Mouse (Mus musculus) forebrain, embryonic 12.5 days (tissue): ENCODE results near the gene Sgms2. TPM values are rescaled to one million over a fixed set of nuclear protein-coding genes. Genes with fewer than 3 reads are reported as not detected.

Experiments used
- ATAC-seq: fragments of 200-750 bp; cut with Nextera tagmentation; 2 replicates; pipeline ENCODE4 v1.8.0; 2017; ENCODE audit warnings: moderate TSS enrichment; ENCODE audit not compliant: low FRiP score
- H3K27ac ChIP-seq: fragments of 300-500 bp; sonication (generic); 2 replicates; pipeline ENCODE4 v1.5.1; 2016; ENCODE audit warnings: mild to moderate bottlenecking
- H3K27me3 ChIP-seq: fragments of 300-500 bp; sonication (generic); 2 replicates; pipeline ENCODE4 v1.6.1; 2016; ENCODE audit warnings: mild to moderate bottlenecking
- H3K36me3 ChIP-seq: fragments of 300-500 bp; sonication (generic); replicated peaks from 2 replicates; pipeline ENCODE4 v1.6.1; 2016; ENCODE audit warnings: mild to moderate bottlenecking
- H3K4me1 ChIP-seq: fragments of 300-500 bp; sonication (generic); 2 replicates; pipeline ENCODE4 v1.6.1; 2016
- H3K4me2 ChIP-seq: fragments of 300-500 bp; sonication (generic); 2 replicates; pipeline ENCODE4 v1.6.1; 2016; ENCODE audit warnings: mild to moderate bottlenecking, moderate library complexity
- H3K4me3 ChIP-seq: fragments of 300-500 bp; sonication (generic); replicated peaks from 2 replicates; pipeline ENCODE4 v1.5.1; 2016; ENCODE audit warnings: mild to moderate bottlenecking
- H3K9ac ChIP-seq: fragments of 300-500 bp; sonication (generic); 2 replicates; pipeline ENCODE4 v1.6.1; 2016; ENCODE audit warnings: mild to moderate bottlenecking
- H3K9me3 ChIP-seq: fragments of 300-500 bp; sonication (generic); 2 replicates; pipeline ENCODE4 v1.6.1; 2016
- WGBS: fragments of 180-500 bp; shearing (Covaris S2); methylation state at CpG from one replicate; pipeline ENCODE4 v1.1.7; 2016; 5-methylcytosine and 5-hydroxymethylcytosine counted together
- polyA plus RNA-seq: library from polyadenylated mRNA; unstranded; fragments of >200 nt; fragmentation: Nextera tagmentation; extraction: Ambion mirVana; gene quantifications from 2 replicates; pipeline ENCODE4 v1.2.1, GENCODE M21; 2016

Sgms2 gene
- polyA plus RNA-seq, 1 experiment from 2014 or later, result 1.00 TPM

GRCm38 (mm10) chr3:131372996-131373395 is 118.2 kb downstream of the Sgms2 start:
- no peak for ATAC-seq
- H3K4me3 ChIP-seq, result no peak overlapping the region
- no peaks in the 10 kb centered on the region for H3K36me3 ChIP-seq
- 82% methylated on average over 7 of the region's 7 CpGs for WGBS
- H3K27ac ChIP-seq, result no peak overlapping the region
- no peak overlapping the region for H3K4me2 ChIP-seq
- H3K4me1 ChIP-seq, result no peaks in the 10 kb centered on the region
- H3K9me3 ChIP-seq, result no peaks in the 10 kb centered on the region
- no peak overlapping the region for H3K9ac ChIP-seq
- no peaks in the 10 kb centered on the region for H3K27me3 ChIP-seq

- H3K4me1 ChIP-seq, result no peaks in the 10 kb centered on the region; the same call in 1 of the 2 replicates
- H3K27ac ChIP-seq, result no peak overlapping the region
- no peaks in the 10 kb centered on the region for H3K27me3 ChIP-seq
- H3K36me3 ChIP-seq, result no peaks in the 10 kb centered on the region
- H3K9me3 ChIP-seq, result no peaks in the 10 kb centered on the region
- no peak for ATAC-seq
- no peak overlapping the region for H3K4me3 ChIP-seq
- no peak overlapping the region for H3K9ac ChIP-seq
- WGBS, result 90% methylated on average over 8 of the region's 8 CpGs
- no peak overlapping the region for H3K4me2 ChIP-seq
Observed at GRCm38 (mm10) chr3:131368678-131369077, 122.5 kb downstream of the Sgms2 start.

- WGBS, result 85% methylated on average over 4 of the region's 4 CpGs
- Histone ChIP-seq H3K9me3 (no peaks in the 10 kb centered on the region), H3K4me2 (no peak overlapping the region), H3K4me1 (no peaks in the 10 kb centered on the region; the same call in 1 of the 2 replicates), H3K27ac (no peak overlapping the region), H3K27me3 (no peaks in the 10 kb centered on the region), H3K4me3 (no peak overlapping the region), H3K36me3 (no peaks in the 10 kb centered on the region), H3K9ac (no peak overlapping the region)
- ATAC-seq, result no peak
Observed at GRCm38 (mm10) chr3:131367452-131367851, 123.8 kb downstream of the Sgms2 start.

GRCm38 (mm10) chr3:131364632-131365446 is 126.4 kb downstream of the Sgms2 start:
- WGBS, result 74% methylated on average over 23 of the region's 23 CpGs
- ATAC-seq, result no peak; the same call in 1 of the 2 replicates
- Histone ChIP-seq H3K4me1 (no peaks in the 10 kb centered on the region; the same call in 1 of the 2 replicates), H3K27me3 (no peaks in the 10 kb centered on the region), H3K9me3 (no peaks in the 10 kb centered on the region), H3K4me3 (no peak overlapping the region), H3K9ac (no peak overlapping the region), H3K36me3 (no peaks in the 10 kb centered on the region), H3K27ac (no peak overlapping the region), H3K4me2 (no peak overlapping the region)

GRCm38 (mm10) chr3:131364194-131364593 is 127.0 kb downstream of the Sgms2 start:
- Histone ChIP-seq H3K4me2 (no peak overlapping the region), H3K4me3 (no peak overlapping the region), H3K36me3 (no peaks in the 10 kb centered on the region), H3K27ac (no peak overlapping the region), H3K4me1 (no peaks in the 10 kb centered on the region; the same call in 1 of the 2 replicates), H3K27me3 (no peaks in the 10 kb centered on the region), H3K9me3 (no peaks in the 10 kb centered on the region), H3K9ac (no peak overlapping the region)
- 86% methylated on average over 8 of the region's 8 CpGs for WGBS
- no peak; the same call in 1 of the 2 replicates for ATAC-seq

GRCm38 (mm10) chr3:131363602-131364001 is 127.6 kb downstream of the Sgms2 start:
- no peak overlapping the region for H3K4me3 ChIP-seq
- H3K4me1 ChIP-seq, result no peaks in the 10 kb centered on the region; the same call in 1 of the 2 replicates
- H3K9ac ChIP-seq, result no peak overlapping the region
- H3K27me3 ChIP-seq, result no peaks in the 10 kb centered on the region
- WGBS, result 91% methylated on average over 14 of the region's 14 CpGs
- no peaks in the 10 kb centered on the region for H3K9me3 ChIP-seq
- H3K27ac ChIP-seq, result no peak overlapping the region
- H3K4me2 ChIP-seq, result no peak overlapping the region
- no peak for ATAC-seq
- H3K36me3 ChIP-seq, result no peaks in the 10 kb centered on the region

GRCm38 (mm10) chr3:131361960-131362359 is 129.3 kb downstream of the Sgms2 start:
- ATAC-seq, result no peak
- Histone ChIP-seq H3K27me3 (no peaks in the 10 kb centered on the region), H3K9me3 (no peaks in the 10 kb centered on the region), H3K4me2 (no peak overlapping the region), H3K4me1 (no peaks in the 10 kb centered on the region; the same call in 1 of the 2 replicates), H3K36me3 (no peaks in the 10 kb centered on the region), H3K4me3 (no peak overlapping the region), H3K27ac (no peak overlapping the region), H3K9ac (no peak overlapping the region)
- WGBS, result 81% methylated on average over 4 of the region's 4 CpGs

- Histone ChIP-seq H3K4me1 (no peaks in the 10 kb centered on the region), H3K27me3 (no peaks in the 10 kb centered on the region), H3K4me3 (no peak overlapping the region), H3K36me3 (no peaks in the 10 kb centered on the region), H3K9me3 (no peaks in the 10 kb centered on the region), H3K27ac (no peak overlapping the region), H3K4me2 (no peak overlapping the region), H3K9ac (no peak overlapping the region)
- WGBS, result 89% methylated on average over 5 of the region's 5 CpGs
- ATAC-seq, result no peak
Observed at GRCm38 (mm10) chr3:131359011-131359410, 132.2 kb downstream of the Sgms2 start.

- no peak for ATAC-seq
- 87% methylated on average over 5 of the region's 5 CpGs for WGBS
Observed at GRCm38 (mm10) chr3:131358205-131358604, 133.0 kb downstream of the Sgms2 start.

GRCm38 (mm10) chr3:131357643-131358042 is 133.6 kb downstream of the Sgms2 start:
- H3K4me3 ChIP-seq, result no peak overlapping the region
- no peak overlapping the region for H3K4me2 ChIP-seq
- ATAC-seq, result no peak
- H3K36me3 ChIP-seq, result no peaks in the 10 kb centered on the region
- no peaks in the 10 kb centered on the region for H3K27me3 ChIP-seq
- no peaks in the 10 kb centered on the region for H3K4me1 ChIP-seq
- H3K9me3 ChIP-seq, result no peaks in the 10 kb centered on the region
- WGBS, result 86% methylated on average over 3 of the region's 3 CpGs
- no peak overlapping the region for H3K9ac ChIP-seq
- H3K27ac ChIP-seq, result no peak overlapping the region

More at GRCm38 (mm10) chr3:131358205-131358604, 133.0 kb downstream of the Sgms2 start:
- Histone ChIP-seq H3K4me2 (no peak overlapping the region), H3K36me3 (no peaks in the 10 kb centered on the region), H3K4me3 (no peak overlapping the region), H3K27ac (no peak overlapping the region), H3K27me3 (no peaks in the 10 kb centered on the region), H3K4me1 (no peaks in the 10 kb centered on the region), H3K9ac (no peak overlapping the region), H3K9me3 (no peaks in the 10 kb centered on the region)

GRCm38 (mm10) chr3:131356026-131356425 is 135.2 kb downstream of the Sgms2 start:
- H3K4me2 ChIP-seq, result no peak overlapping the region
- H3K4me1 ChIP-seq, result no peaks in the 10 kb centered on the region
- no peaks in the 10 kb centered on the region for H3K36me3 ChIP-seq
- 80% methylated on average over 5 of the region's 5 CpGs for WGBS
- ATAC-seq, result no peak
- H3K9ac ChIP-seq, result no peak overlapping the region
- no peaks in the 10 kb centered on the region for H3K27me3 ChIP-seq
- H3K9me3 ChIP-seq, result no peaks in the 10 kb centered on the region
- no peak overlapping the region for H3K27ac ChIP-seq
- H3K4me3 ChIP-seq, result no peak overlapping the region

GRCm38 (mm10) chr3:131350539-131350938 is 140.7 kb downstream of the Sgms2 start:
- no peak overlapping the region for H3K4me3 ChIP-seq
- H3K27ac ChIP-seq, result no peak overlapping the region
- ATAC-seq, result no peak
- H3K36me3 ChIP-seq, result no peaks in the 10 kb centered on the region
- 0 out of 2 replicates have a peak, but pooled peaks cover 5% of the 10 kb centered on the region for H3K27me3 ChIP-seq
- no peaks in the 10 kb centered on the region for H3K4me1 ChIP-seq
- no peak overlapping the region for H3K9ac ChIP-seq
- H3K4me2 ChIP-seq, result no peak overlapping the region
- 89% methylated on average over 7 of the region's 7 CpGs for WGBS
- H3K9me3 ChIP-seq, result no peaks in the 10 kb centered on the region

GRCm38 (mm10) chr3:131349013-131349412 is 142.2 kb downstream of the Sgms2 start:
- H3K36me3 ChIP-seq, result no peaks in the 10 kb centered on the region
- H3K4me2 ChIP-seq, result no peak overlapping the region
- no peak overlapping the region for H3K4me3 ChIP-seq
- ATAC-seq, result no peak
- 81% methylated on average over 6 of the region's 6 CpGs for whole genome bisulfite sequencing
- H3K27ac ChIP-seq, result no peak overlapping the region
- no peaks in the 10 kb centered on the region for H3K9me3 ChIP-seq
- 0 out of 2 replicates have a peak, but pooled peaks cover 6% of the 10 kb centered on the region for H3K27me3 ChIP-seq
- no peaks in the 10 kb centered on the region for H3K4me1 ChIP-seq
- H3K9ac ChIP-seq, result no peak overlapping the region
